Mouse (Mus musculus) heart, embryonic 11.5 days (tissue): ENCODE measurements around the gene Zkscan1. TPM values are rescaled to one million over a fixed set of nuclear protein-coding genes. Genes with fewer than 3 reads are reported as not detected.

ENCODE experiments used
- ATAC-seq: fragments of 200-750 bp; cut with Nextera tagmentation; replicated peaks from 2 replicates; pipeline ENCODE4 v1.8.0; 2017; ENCODE audit warnings: moderate library complexity; ENCODE audit not compliant: insufficient number of reproducible peaks, low FRiP score, low TSS enrichment
- H3K27ac ChIP-seq: fragments of 300-500 bp; sonication (generic); 2 replicates; pipeline ENCODE4 v1.5.1; 2014; ENCODE audit warnings: mild to moderate bottlenecking, low read depth, low read length
- H3K27me3 ChIP-seq: fragments of 300-500 bp; sonication (generic); 2 replicates; pipeline ENCODE4 v1.6.1; 2014; ENCODE audit warnings: mild to moderate bottlenecking, low read length, mixed read lengths; ENCODE audit not compliant: control insufficient read depth, insufficient read depth
- H3K36me3 ChIP-seq: fragments of 300-500 bp; sonication (generic); 2 replicates; pipeline ENCODE4 v1.6.1; 2014; ENCODE audit warnings: mild to moderate bottlenecking, low read length, moderate library complexity, mixed read lengths; ENCODE audit not compliant: control insufficient read depth, insufficient read depth
- H3K4me1 ChIP-seq: fragments of 300-500 bp; sonication (generic); 2 replicates; pipeline ENCODE4 v1.6.1; 2014; ENCODE audit warnings: low read length; ENCODE audit not compliant: control insufficient read depth, insufficient read depth
- H3K4me2 ChIP-seq: fragments of 300-500 bp; sonication (generic); 2 replicates; pipeline ENCODE4 v1.6.1; 2014; ENCODE audit warnings: mild to moderate bottlenecking, moderate library complexity
- H3K4me3 ChIP-seq: fragments of 300-500 bp; sonication (generic); 2 replicates; pipeline ENCODE4 v1.5.1; 2014; ENCODE audit warnings: low read depth, low read length
- H3K9ac ChIP-seq: fragments of 300-500 bp; sonication (generic); 2 replicates; pipeline ENCODE4 v1.6.1; 2014; ENCODE audit warnings: mild to moderate bottlenecking, low read depth, low read length, moderate library complexity
- H3K9me3 ChIP-seq: fragments of 300-500 bp; sonication (generic); replicated peaks from 2 replicates; pipeline ENCODE4 v1.6.1; 2016; ENCODE audit warnings: low read length; ENCODE audit not compliant: control insufficient read depth
- WGBS: fragments of 180-500 bp; shearing (Covaris S2); extraction: QIAGEN DNeasy Blood & Tissue Kit; methylation state at CpG from one replicate; pipeline ENCODE4 v1.1.7; 2014; ENCODE audit not compliant: insufficient replicate concordance; 5-methylcytosine and 5-hydroxymethylcytosine counted together
- polyA plus RNA-seq: library from polyadenylated mRNA; unstranded; fragments of >200 nt; fragmentation: Nextera tagmentation; extraction: Ambion mirVana; gene quantifications from 2 replicates; pipeline ENCODE4 v1.2.1, GENCODE M21; 2014

Gene Zkscan1
- polyA plus RNA-seq, 1 experiment from 2014 or later = 13.0 TPM

- H3K4me2 ChIP-seq = peak overlapping the region; percentile 83
- H3K9ac ChIP-seq = no peak overlapping the region
- WGBS = 48% methylated on average over 2 of the region's 2 CpGs
- no peaks in the 10 kb centered on the region for H3K9me3 ChIP-seq
- H3K27ac ChIP-seq = peak overlapping the region; percentile 77
- H3K36me3 ChIP-seq = no peaks in the 10 kb centered on the region
- no peak for ATAC-seq
- no peaks in the 10 kb centered on the region for H3K4me1 ChIP-seq
- H3K4me3 ChIP-seq = peak overlapping the region; percentile 79
- H3K27me3 ChIP-seq = no peaks in the 10 kb centered on the region
Measured at GRCm38 (mm10) chr5:138084507-138084906, 377 bp upstream of the Zkscan1 start.

- Histone ChIP-seq H3K9me3 (no peaks in the 10 kb centered on the region), H3K27ac (peak overlapping the region; percentile 77), H3K36me3 (no peaks in the 10 kb centered on the region), H3K9ac (peak overlapping the region; percentile 94), H3K27me3 (no peaks in the 10 kb centered on the region), H3K4me3 (peak overlapping the region; percentile 79), H3K4me2 (peak overlapping the region; percentile 83), H3K4me1 (no peaks in the 10 kb centered on the region)
- under 1% methylated on average over 18 of the region's 18 CpGs for WGBS
- ATAC-seq = no peak
Measured at GRCm38 (mm10) chr5:138085421-138085911, 582 bp downstream of the Zkscan1 start.

- WGBS = 87% methylated on average over 3 of the region's 3 CpGs
- Histone ChIP-seq H3K27me3 (no peaks in the 10 kb centered on the region), H3K4me2 (no peak overlapping the region), H3K9me3 (no peaks in the 10 kb centered on the region), H3K27ac (no peak overlapping the region), H3K4me3 (no peak overlapping the region), H3K4me1 (no peaks in the 10 kb centered on the region), H3K36me3 (no peaks in the 10 kb centered on the region), H3K9ac (no peak overlapping the region)
- ATAC-seq = no peak
Measured at GRCm38 (mm10) chr5:138086842-138087241, 2.0 kb downstream of the Zkscan1 start.

GRCm38 (mm10) chr5:138088366-138088765 is 3.5 kb downstream of the Zkscan1 start:
- H3K4me3 ChIP-seq = no peak overlapping the region
- H3K4me2 ChIP-seq = no peak overlapping the region
- no peaks in the 10 kb centered on the region for H3K9me3 ChIP-seq
- WGBS = 89% methylated on average over 3 of the region's 3 CpGs
- no peak for ATAC-seq
- H3K27ac ChIP-seq = no peak overlapping the region
- peaks cover 7% of the 10 kb centered on the region; the same call in 1 of the 2 replicates for H3K36me3 ChIP-seq
- no peak overlapping the region for H3K9ac ChIP-seq
- no peaks in the 10 kb centered on the region for H3K4me1 ChIP-seq
- H3K27me3 ChIP-seq = no peaks in the 10 kb centered on the region

GRCm38 (mm10) chr5:138089108-138089551 is 4.2 kb downstream of the Zkscan1 start:
- Histone ChIP-seq H3K36me3 (peaks cover 11% of the 10 kb centered on the region), H3K27me3 (no peaks in the 10 kb centered on the region), H3K9me3 (no peaks in the 10 kb centered on the region), H3K4me3 (no peak overlapping the region), H3K4me2 (no peak overlapping the region), H3K4me1 (no peaks in the 10 kb centered on the region), H3K9ac (no peak overlapping the region), H3K27ac (no peak overlapping the region)
- no peak for ATAC-seq
- 85% methylated on average over 6 of the region's 6 CpGs for WGBS

GRCm38 (mm10) chr5:138090271-138090670 is 5.4 kb downstream of the Zkscan1 start:
- Histone ChIP-seq H3K27me3 (no peaks in the 10 kb centered on the region), H3K9ac (no peak overlapping the region), H3K4me3 (no peak overlapping the region), H3K9me3 (no peaks in the 10 kb centered on the region), H3K27ac (no peak overlapping the region), H3K36me3 (peaks cover 15% of the 10 kb centered on the region), H3K4me2 (no peak overlapping the region), H3K4me1 (no peaks in the 10 kb centered on the region)
- WGBS = 80% methylated on average over 3 of the region's 3 CpGs
- ATAC-seq = no peak

GRCm38 (mm10) chr5:138090737-138091136 is 5.9 kb downstream of the Zkscan1 start:
- Histone ChIP-seq H3K27ac (no peak overlapping the region), H3K9ac (no peak overlapping the region), H3K4me1 (no peaks in the 10 kb centered on the region), H3K4me2 (no peak overlapping the region), H3K36me3 (peaks cover 15% of the 10 kb centered on the region), H3K9me3 (no peaks in the 10 kb centered on the region), H3K27me3 (no peaks in the 10 kb centered on the region), H3K4me3 (no peak overlapping the region)
- ATAC-seq = no peak
- WGBS = 95% methylated on average over 5 of the region's 5 CpGs

- H3K27ac ChIP-seq = no peak overlapping the region
- peaks cover 25% of the 10 kb centered on the region for H3K36me3 ChIP-seq
- no peaks in the 10 kb centered on the region for H3K27me3 ChIP-seq
- H3K9me3 ChIP-seq = no peaks in the 10 kb centered on the region
- H3K4me3 ChIP-seq = no peak overlapping the region
- H3K9ac ChIP-seq = no peak overlapping the region
- no peak for ATAC-seq
- 93% methylated on average over 4 of the region's 4 CpGs for WGBS
- no peak overlapping the region for H3K4me2 ChIP-seq
- no peaks in the 10 kb centered on the region for H3K4me1 ChIP-seq
Measured at GRCm38 (mm10) chr5:138092771-138093170, 7.9 kb downstream of the Zkscan1 start.

- peaks cover 38% of the 10 kb centered on the region for H3K36me3 ChIP-seq
- WGBS = 90% methylated on average over 6 of the region's 6 CpGs
- H3K9ac ChIP-seq = no peak overlapping the region
- H3K9me3 ChIP-seq = no peaks in the 10 kb centered on the region
- H3K27ac ChIP-seq = no peak overlapping the region
- no peak overlapping the region for H3K4me3 ChIP-seq
- no peaks in the 10 kb centered on the region for H3K4me1 ChIP-seq
- no peak overlapping the region for H3K4me2 ChIP-seq
- no peaks in the 10 kb centered on the region for H3K27me3 ChIP-seq
- no peak for ATAC-seq
Measured at GRCm38 (mm10) chr5:138094474-138094873, 9.6 kb downstream of the Zkscan1 start.
